Mouse (Mus musculus): ENCODE results near the gene Asz1. TPM values are rescaled to one million over a fixed set of nuclear protein-coding genes. Genes with fewer than 3 reads are reported as not detected.

Gene Asz1
- polyA plus RNA-seq, 1 experiment from 2014 or later, result not detected

DNA sequence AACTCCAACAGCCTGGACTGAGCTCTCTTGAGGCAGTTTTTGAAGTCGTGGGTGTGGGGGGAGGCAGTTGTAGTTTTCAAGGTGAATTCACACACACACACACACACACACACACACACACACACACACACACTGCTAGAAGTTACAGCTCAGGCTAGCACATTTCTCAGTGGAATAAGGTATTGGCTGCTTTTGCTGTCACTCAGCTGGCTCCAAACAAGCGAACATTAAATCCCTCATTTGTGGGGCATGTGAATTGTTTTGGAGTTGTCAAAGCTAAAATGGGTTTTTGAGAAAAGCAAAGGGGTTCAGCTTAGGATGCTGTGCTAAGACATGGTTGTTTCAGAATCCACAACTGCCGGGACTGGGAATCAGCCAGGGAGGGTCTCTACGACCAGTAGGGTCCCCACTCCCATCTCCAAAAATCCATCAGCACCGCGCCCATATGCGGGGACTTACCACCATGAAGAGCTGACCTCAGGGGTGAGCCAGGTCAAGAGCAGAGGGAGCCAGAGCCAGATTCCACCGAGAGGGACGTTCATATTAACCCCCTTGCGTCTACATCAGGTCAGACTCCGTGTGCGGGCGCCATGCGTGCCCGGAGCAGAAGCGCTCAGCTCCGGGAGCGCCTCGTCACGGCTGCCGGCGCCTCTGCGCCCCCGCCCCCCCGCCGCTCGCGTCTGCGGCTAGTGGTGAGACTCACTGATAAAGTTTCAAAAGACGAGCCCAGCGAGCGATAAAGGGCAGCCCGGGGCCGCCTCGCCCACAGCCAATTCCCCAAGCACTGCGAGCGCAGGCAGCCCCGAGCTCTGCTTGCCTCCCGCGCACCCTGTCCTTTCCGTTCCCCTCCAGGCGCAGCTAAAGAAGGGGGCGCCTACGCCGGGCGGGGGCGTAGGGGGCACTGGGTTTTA lies 78.9 kb downstream of the Asz1 start, which contains the start of gene Wnt2:
Gene Wnt2, minus strand, starts transcription at position 840 of the 911 bp plus-strand sequence.
- H3K4me2 ChIP-seq (replicated peaks), result peak within 1 kb of the TSS; percentile 78
- H3K9ac ChIP-seq, result peak within 1 kb of the TSS; percentile 45
- H3K36me3 ChIP-seq (replicated peaks; ENCODE audit: control insufficient read depth, insufficient read depth), result no peaks in the 10 kb centered on the region
- H3K27ac ChIP-seq, result no peak within 1 kb of the TSS
- ATAC-seq (ENCODE audit: low FRiP score) (no peak; the same call in 1 of the 2 replicates), DNase-seq (ENCODE audit: low spot score) (no peak)
- H3K27me3 ChIP-seq (ENCODE audit: control insufficient read depth, insufficient read depth, low read length), result peaks cover 53% of the 10 kb centered on the region
- H3K4me3 ChIP-seq (replicated peaks; ENCODE audit: low read length), result peak within 1 kb of the TSS; percentile 43
- peaks cover 10% of the 10 kb centered on the region for H3K4me1 ChIP-seq (replicated peaks; ENCODE audit: control insufficient read depth, insufficient read depth, low read length)
- H3K9me3 ChIP-seq (ENCODE audit: control insufficient read depth, low read length), result no peaks in the 10 kb centered on the region
- WGBS, result under 1% methylated on average over 47 of the region's 47 CpGs

DNA sequence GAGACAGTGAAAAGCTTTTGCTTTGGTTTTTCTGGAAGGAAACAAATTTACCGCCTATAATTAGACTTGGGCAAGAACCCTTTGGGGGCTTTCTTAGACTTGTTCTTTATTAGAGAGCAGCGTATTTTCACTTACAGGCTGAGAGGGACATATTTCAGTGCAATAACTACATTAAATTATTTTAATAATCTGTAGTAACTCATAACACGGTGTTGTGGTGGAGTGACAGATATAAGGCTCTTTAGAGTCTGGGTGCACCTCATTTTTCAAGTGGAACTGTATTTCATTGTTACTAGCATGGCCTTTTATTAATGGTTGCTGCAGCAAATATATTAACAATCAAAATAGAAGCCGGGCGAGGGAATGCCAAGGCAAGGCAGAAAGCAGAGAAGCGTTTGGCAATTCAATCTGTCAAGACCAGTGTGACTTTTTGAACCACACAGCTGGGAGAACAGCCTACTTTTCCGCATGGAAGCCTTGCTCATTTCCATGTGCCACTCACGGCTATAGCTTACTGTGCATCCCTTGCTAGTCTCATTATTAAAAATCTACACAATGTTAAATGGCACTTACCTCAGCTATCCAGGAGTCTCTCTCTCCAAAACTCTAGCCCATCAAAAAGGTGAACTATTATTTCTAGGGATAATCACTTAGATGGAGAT lies 84.6 kb downstream of the Asz1 start:
- no peaks in the 10 kb centered on the region for H3K4me1 ChIP-seq (replicated peaks; ENCODE audit: control insufficient read depth, insufficient read depth, low read length)
- peaks cover 14% of the 10 kb centered on the region; the same call in 1 of the 2 replicates for H3K27me3 ChIP-seq (ENCODE audit: control insufficient read depth, insufficient read depth, low read length)
- no peaks in the 10 kb centered on the region for H3K9me3 ChIP-seq (ENCODE audit: control insufficient read depth, low read length)
- H3K9ac ChIP-seq, result no peak overlapping the region
- no peaks in the 10 kb centered on the region for H3K36me3 ChIP-seq (replicated peaks; ENCODE audit: control insufficient read depth, insufficient read depth)
- 58% methylated on average over 8 of the region's 8 CpGs for WGBS
- ATAC-seq (ENCODE audit: low FRiP score) (no peak), DNase-seq (ENCODE audit: low spot score) (no peak)
- no peak overlapping the region for H3K27ac ChIP-seq
- no peak overlapping the region for H3K4me3 ChIP-seq (replicated peaks; ENCODE audit: low read length)
- H3K4me2 ChIP-seq (replicated peaks), result no peak overlapping the region

DNA sequence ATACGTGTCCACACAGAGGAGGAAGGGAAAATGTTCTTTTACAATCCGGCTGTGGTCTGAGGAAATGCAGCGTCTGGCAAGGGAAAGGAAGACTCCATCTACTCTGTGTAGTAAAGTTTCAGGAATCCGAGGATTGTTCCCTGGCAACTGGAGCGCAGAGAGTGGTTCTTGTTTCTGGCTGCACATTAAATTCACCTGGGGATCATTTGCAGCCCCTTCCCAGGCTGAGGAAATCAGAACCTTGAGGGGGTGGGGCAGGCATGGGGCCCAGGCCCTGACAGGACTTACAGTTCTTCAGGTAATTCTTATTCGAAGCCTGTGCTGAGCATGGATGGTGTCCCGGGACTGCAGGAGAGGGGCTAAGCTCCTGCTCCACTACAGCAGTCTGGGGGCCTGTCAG lies 95.5 kb downstream of the Asz1 start:
- Histone ChIP-seq H3K9ac (no peak overlapping the region), H3K36me3 (replicated peaks; ENCODE audit: control insufficient read depth, insufficient read depth) (no peaks in the 10 kb centered on the region), H3K4me1 (replicated peaks; ENCODE audit: control insufficient read depth, insufficient read depth, low read length) (no peaks in the 10 kb centered on the region), H3K4me2 (replicated peaks) (no peak overlapping the region), H3K27ac (no peak overlapping the region), H3K27me3 (ENCODE audit: control insufficient read depth, insufficient read depth, low read length) (no peaks in the 10 kb centered on the region), H3K9me3 (ENCODE audit: control insufficient read depth, low read length) (no peaks in the 10 kb centered on the region), H3K4me3 (replicated peaks; ENCODE audit: low read length) (no peak overlapping the region)
- ATAC-seq (ENCODE audit: low FRiP score) (no peak), DNase-seq (ENCODE audit: low spot score) (no peak)
- WGBS, result 75% methylated on average over 7 of the region's 7 CpGs

DNA sequence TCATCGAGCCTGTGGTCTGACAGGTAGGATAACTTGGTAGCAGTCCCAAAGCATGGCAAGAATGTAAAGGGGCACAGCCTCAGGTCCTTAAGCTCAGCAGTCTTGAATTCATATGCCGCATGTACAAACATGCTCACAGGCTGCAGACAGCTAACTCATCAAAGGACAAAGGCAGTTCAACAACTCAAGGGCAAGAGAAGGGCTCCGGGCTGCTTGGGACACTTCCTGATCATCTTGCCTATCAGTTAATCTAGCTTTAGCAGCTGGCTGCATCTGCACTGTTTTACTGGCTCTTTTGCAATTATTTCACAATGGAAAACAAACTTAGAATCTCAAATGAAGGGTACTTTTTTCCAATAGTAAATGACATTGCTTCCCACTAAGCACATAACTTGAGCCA lies 101.5 kb downstream of the Asz1 start:
- H3K9me3 ChIP-seq (ENCODE audit: control insufficient read depth, low read length), result no peaks in the 10 kb centered on the region
- no peak overlapping the region for H3K4me2 ChIP-seq (replicated peaks)
- H3K36me3 ChIP-seq (replicated peaks; ENCODE audit: control insufficient read depth, insufficient read depth), result no peaks in the 10 kb centered on the region
- no peak overlapping the region for H3K27ac ChIP-seq
- H3K4me3 ChIP-seq (replicated peaks; ENCODE audit: low read length), result no peak overlapping the region
- WGBS, result 83% methylated on average over 3 of the region's 3 CpGs
- no peak overlapping the region for H3K9ac ChIP-seq
- H3K27me3 ChIP-seq (ENCODE audit: control insufficient read depth, insufficient read depth, low read length), result no peaks in the 10 kb centered on the region
- H3K4me1 ChIP-seq (replicated peaks; ENCODE audit: control insufficient read depth, insufficient read depth, low read length), result no peaks in the 10 kb centered on the region
- DNase-seq (ENCODE audit: low spot score), result no peak
- no peak for ATAC-seq (ENCODE audit: low FRiP score)

DNA sequence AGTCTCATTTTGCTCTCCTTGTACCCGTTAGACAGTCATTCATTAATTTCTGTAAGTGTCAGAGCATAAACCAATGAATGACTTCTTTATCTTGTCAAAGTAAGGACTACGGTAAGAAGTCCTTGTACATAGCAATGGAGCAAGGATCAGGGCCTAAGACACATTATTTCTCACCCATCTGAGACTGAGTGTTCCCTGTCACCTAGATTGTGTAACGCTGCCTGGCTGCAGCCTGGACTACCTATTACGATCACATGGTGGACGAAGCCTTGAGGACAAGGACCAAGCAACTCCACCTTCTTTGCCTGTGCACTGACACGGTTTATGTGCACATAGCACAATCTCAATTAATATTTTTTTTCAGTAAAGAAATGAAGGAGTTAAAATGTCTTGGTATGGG lies 106.8 kb downstream of the Asz1 start:
- Histone ChIP-seq H3K4me3 (replicated peaks; ENCODE audit: low read length) (no peak overlapping the region), H3K4me2 (replicated peaks) (no peak overlapping the region), H3K9ac (no peak overlapping the region), H3K4me1 (replicated peaks; ENCODE audit: control insufficient read depth, insufficient read depth, low read length) (no peaks in the 10 kb centered on the region), H3K27ac (no peak overlapping the region), H3K9me3 (ENCODE audit: control insufficient read depth, low read length) (no peaks in the 10 kb centered on the region), H3K27me3 (ENCODE audit: control insufficient read depth, insufficient read depth, low read length) (no peaks in the 10 kb centered on the region), H3K36me3 (replicated peaks; ENCODE audit: control insufficient read depth, insufficient read depth) (no peaks in the 10 kb centered on the region)
- no peak for ATAC-seq (ENCODE audit: low FRiP score)
- DNase-seq (ENCODE audit: low spot score), result no peak
- 91% methylated on average over 6 of the region's 6 CpGs for WGBS

Other genes with a start within 250 kb of the Asz1 start
- 0.08 and 0.23 TPM in 2 replicates for gene Wnt2, start 78.5 kb downstream of the Asz1 start, polyA plus RNA-seq (2014; fragmentation: Nextera tagmentation; extraction: Ambion mirVana)
- 0.37 and 0.39 TPM in 2 replicates for gene Cftr, start 61.6 kb upstream of the Asz1 start, polyA plus RNA-seq (2014; fragmentation: Nextera tagmentation; extraction: Ambion mirVana)